Mouse (Mus musculus): Measurements from ENCODE around the gene Oma1.

DNA sequence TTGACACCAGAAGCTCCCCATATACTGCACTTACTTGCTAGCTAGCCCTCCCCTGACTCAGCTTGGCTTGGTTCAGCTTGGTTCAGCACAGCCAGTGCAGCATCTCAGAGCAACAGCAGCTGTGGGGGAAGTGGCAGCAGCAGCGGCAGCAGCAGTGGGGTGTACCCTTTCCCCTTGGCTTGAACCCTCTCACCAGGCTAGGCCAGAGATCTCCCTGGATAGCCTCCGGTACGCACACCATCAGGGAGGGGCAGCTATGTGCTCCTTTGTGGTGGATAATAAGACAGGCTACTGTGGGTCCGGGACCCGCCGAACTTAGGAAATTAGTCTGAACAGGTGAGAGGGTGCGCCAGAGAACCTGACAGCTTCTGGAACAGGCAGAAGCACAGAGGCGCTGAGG, 40.6 kb upstream of the Oma1 start:
- TF ChIP-seq CTCF (IDR thresholded peaks at IDR 0.05; ENCODE audit: low read depth, low read length): no peak
- TF ChIP-seq POLR2A (IDR thresholded peaks at IDR 0.05; ENCODE audit: extremely low read depth, insufficient read depth, low read length): no peak
